Mouse (Mus musculus): ENCODE results near the gene Slc39a2.
A peak's percentile ranks its signal among the peaks of the same experiment; 100 is the strongest.

Slc39a2 gene

GRCm38 (mm10) chr14:51932092-51933020, 39.7 kb downstream of the Slc39a2 start:
- DNase-seq = no peak

- DNase-seq = no peak
These were observed 46.3 kb downstream of the Slc39a2 start for GRCm38 (mm10) chr14:51939005-51939404.

GRCm38 (mm10) chr14:51940944-51941560, 48.4 kb downstream of the Slc39a2 start:
- DNase-seq = peak; percentile 43

GRCm38 (mm10) chr14:51941577-51941976, 48.9 kb downstream of the Slc39a2 start:
- no peak for DNase-seq

- no peak for DNase-seq
These were observed 49.5 kb downstream of the Slc39a2 start for GRCm38 (mm10) chr14:51942236-51942635.

GRCm38 (mm10) chr14:51943336-51943735, 50.6 kb downstream of the Slc39a2 start:
- DNase-seq = no peak
